Mouse (Mus musculus): ENCODE measurements around the gene Celsr1. TPM values are rescaled to one million over a fixed set of nuclear protein-coding genes. Genes with fewer than 3 reads are reported as not detected.
A peak's percentile ranks its signal among the peaks of the same experiment; 100 is the strongest.
"Not testable (repeated sequence)": the region's sequence is repeated elsewhere in the genome, so short reads cannot be mapped to it uniquely, and the experiment has no call there.

The Celsr1 gene
- total RNA-seq, 2 experiments from 2014 or later: 6.6 to 10.7 TPM

- ATAC-seq (replicated peaks; ENCODE audit: poor library complexity): no peak
Observed at GRCm38 (mm10) chr15:86065367-86065766, 31.8 kb upstream of the Celsr1 start.

DNA sequence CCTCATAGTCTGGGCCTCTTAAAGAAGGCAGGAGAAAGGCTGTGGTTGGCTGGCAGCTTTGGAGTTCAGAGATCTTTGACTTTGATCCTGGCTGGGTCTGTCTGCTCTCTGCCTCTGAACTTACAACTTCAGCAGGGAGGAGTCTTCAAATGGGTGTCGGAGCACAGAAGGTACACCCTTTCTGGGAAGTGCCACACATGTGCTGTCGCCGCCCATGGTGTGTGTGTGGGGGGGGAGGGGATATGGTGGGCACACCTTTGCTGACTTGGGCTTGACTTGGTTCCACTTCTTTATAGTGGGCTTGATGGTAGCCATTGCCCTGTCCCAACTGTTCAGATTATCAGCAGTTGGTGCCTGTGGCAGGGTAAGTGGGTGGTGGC is 31.3 kb upstream of the Celsr1 start:
- peak; percentile 7 for ATAC-seq (replicated peaks; ENCODE audit: poor library complexity)

DNA sequence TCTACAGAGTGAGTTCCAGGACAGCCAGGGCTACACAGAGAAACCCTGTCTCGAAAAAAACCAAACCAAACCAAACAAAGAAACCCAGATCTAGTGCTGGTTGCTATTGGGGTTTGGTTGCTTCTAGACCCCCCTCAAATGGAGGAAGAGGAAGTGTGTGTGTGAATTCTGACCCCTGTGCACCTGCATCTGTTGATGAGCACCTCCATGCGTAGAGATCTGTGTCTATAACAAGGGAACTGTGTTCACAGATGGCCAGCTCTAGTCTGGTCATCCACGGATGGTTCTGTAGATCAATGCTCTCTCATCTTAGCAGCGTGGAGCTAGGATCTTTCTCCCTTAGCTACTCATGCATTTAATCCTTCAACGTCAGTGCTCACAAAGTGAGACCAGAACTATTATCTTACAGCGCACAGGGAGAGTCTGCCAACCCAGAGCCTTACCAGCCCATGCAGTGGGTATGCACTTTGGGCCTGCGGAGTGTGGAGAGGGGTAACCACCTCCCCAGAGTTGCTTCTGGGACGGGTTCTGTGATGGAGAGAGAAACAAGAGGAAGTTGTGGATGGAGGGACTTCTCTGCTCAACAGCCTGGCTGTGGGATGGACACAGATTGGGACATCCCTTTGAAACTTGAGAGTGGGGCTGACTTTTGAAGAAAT is 30.7 kb upstream of the Celsr1 start:
- peak; percentile 7 for ATAC-seq (replicated peaks; ENCODE audit: poor library complexity)

DNA sequence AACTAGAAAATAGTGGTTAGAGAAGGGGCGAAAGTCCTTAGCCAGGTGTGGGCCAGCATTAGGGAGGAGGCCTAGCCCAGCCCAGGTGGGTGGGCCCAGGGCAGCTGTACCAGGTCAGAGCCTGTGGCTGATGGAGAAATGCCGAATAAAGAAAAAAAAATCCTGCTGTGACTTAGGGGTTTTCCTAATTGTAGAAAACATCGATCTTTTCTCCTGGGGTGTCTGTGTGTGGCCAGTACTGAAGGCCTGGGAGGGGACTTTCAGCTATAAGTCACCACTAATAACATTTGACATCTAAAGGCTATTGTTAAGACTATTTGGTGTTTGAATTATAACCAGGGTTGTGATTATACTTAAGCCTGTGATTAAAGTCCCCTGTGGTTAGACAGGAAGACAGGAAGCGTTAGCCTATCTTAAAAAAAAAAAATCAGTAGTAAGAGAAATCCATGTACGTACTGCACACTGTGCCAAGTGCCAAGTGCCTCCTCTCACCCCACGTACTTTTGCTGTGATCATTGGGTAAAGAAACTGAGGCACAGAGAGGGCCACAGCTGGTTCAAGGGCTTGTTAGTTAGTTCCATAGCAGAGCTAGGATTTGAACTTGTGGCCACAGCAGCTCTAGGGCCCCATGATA is 28.4 kb upstream of the Celsr1 start:
- ATAC-seq (replicated peaks; ENCODE audit: poor library complexity): no peak

- no peak for ATAC-seq (replicated peaks; ENCODE audit: poor library complexity)
Observed at GRCm38 (mm10) chr15:86061221-86061620, 27.6 kb upstream of the Celsr1 start.

DNA sequence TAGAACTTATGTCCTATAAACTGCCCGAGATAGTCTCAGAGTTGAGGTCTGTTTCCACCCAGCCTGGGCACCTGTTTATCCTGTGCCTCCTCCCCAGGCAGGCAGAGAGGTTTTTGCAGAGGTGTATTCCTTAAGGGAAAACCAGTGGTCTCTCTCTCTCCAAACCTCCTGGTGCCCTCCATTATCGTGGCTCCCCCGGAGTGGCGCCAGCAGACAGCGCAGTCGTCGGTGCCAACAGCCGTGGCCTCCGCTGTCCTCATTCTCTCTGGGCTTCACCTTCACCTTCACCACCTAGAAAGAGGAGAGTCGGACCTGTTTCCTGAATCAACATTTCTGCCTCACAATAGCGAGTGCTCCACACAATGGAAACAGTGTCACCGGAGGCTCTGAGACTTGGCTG is 27.0 kb upstream of the Celsr1 start:
- ATAC-seq (replicated peaks; ENCODE audit: poor library complexity): no peak

GRCm38 (mm10) chr15:86059835-86060380 is 26.3 kb upstream of the Celsr1 start:
- ATAC-seq (replicated peaks; ENCODE audit: poor library complexity): no peak

DNA sequence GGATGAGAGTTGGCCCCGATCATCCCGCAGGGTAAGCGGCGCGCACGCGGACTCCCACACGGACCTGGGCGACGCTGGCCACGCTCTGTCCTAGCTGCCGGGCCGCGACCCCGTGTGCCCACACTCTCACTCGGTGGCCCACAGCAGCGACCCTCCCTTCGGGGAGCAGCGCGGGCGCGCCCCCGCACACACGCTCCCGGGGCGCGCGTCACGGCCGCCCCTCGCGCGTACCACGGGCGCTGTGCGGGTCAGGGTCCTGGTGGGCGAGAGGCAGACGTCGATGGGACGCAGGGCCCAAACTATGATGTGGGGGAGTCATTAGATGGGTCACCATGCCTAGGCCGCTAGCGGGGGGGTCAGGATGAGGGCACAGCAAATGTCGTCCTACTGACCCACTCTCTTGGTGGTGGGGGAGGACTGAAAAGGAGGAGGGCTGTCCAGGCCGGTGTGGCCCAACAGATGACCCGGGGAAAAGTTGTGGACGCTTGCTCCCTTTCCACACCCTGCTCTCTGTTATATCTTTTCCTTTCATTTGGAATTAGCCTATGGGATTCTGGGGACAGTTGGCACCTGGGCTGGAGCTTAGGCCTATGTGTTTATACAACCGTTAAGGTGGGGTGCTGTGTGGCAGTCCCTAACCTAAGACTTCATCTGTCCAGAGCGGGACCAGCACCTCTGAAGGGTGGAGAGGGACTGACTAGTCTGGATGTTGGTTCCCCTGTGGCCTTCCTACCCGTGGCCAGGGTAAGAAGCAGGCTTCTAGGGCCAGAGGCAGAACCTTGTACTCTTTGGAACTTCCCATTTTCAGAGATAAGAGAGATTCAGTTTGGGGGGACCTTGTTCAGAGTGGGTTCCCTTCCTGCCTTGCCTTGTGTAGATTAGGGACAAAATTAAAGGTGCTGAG is 25.6 kb upstream of the Celsr1 start:
- ATAC-seq (replicated peaks; ENCODE audit: poor library complexity): peak; percentile 37

DNA sequence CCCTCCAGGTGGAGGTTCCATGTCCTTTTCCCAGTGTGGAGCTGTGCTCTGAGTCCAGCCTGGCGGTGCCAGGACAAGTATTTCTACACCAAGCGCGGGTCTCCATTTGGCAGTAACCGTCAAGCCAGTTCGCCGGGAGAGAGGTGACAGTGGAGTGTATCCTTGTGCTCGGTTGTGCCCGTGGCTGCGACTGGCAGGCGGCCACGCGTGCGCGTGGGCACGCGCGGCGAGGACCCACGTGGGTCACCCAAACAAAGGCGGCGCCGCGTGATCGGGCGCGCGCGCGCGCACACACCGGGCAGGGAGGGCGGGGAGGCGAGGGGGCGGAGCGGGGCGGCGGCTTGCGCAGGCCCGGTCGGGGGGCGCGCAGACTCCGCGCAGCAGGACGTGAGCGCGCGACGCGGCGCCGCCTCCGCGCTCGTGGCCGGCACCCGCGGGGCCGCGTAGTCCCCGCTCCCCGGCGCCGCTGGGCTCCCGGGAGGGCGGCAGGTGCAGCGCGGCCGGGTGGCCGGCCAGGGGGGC is 24.9 kb upstream of the Celsr1 start:
- ATAC-seq (replicated peaks; ENCODE audit: poor library complexity): peak; percentile 42

DNA sequence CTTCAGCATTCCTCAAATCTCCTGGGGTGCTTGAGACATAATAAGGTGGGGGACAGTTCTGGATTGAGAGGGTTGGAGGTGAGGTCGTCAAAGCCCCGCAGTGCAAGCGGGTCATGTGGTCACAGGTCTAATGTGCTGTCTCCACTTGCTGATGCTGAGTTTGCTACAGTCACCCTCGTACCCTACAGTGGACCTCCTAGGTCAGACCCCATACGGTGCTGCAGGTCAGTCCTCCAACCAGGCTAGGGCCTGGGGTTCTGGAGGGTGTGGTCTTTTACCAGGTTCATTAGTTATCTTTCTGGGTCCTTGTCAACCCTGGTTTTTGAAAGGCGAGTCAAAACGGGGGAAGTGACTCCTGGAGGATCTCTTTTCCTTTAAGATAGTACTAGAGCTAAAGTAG is 24.3 kb upstream of the Celsr1 start:
- no peak for ATAC-seq (replicated peaks; ENCODE audit: poor library complexity)

DNA sequence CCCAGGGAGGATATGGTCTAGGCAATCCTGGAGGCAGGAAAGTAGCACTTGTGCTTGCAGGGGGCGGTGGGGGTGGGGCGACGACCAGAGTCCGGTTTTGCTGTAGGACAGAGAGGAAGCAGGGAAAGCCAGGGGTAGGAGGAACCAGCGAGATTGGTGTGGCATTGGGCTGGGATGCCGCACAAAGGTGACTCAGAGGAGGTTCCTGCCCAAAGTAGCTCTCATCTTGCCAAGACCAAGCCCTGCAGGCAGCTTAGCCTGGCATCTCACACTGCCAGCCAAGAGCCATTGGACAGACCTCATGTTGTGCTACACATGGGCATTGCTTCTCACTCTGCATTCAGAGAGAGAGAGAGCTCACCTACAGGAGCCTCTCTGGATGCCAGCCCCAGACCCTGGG is 23.8 kb upstream of the Celsr1 start, which contains the start of gene Gramd4:
TSS of gene Gramd4 (plus strand) at position 283 of the 400 bp plus-strand sequence.
- 0 out of 2 replicates have a peak, but pooled peaks have one; percentile 3 for ATAC-seq (replicated peaks; ENCODE audit: poor library complexity)

- ATAC-seq (replicated peaks; ENCODE audit: poor library complexity): no peak
Observed at GRCm38 (mm10) chr15:86056221-86056760, 22.7 kb upstream of the Celsr1 start.

DNA sequence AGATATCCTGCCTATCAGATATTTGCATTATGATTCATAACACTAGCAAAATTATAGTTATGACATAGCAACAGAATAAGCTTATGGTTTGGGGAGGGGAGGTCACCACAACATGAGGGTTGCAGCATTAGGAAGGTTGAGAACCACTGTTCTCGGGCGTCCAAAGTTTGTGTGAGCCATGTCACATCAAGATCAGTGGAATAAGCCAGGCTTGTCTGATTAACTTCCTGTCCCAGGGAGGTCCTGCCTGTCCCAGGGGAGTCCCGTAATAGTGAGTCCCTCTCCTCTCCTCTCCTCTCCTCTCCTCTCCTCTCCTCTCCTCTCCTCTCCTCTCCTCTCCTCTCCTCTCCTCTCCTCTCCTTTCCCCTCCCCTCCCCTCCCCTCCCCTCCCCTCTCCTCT is 21.3 kb upstream of the Celsr1 start:
- not testable (repeated sequence) for ATAC-seq (replicated peaks; ENCODE audit: poor library complexity)

DNA sequence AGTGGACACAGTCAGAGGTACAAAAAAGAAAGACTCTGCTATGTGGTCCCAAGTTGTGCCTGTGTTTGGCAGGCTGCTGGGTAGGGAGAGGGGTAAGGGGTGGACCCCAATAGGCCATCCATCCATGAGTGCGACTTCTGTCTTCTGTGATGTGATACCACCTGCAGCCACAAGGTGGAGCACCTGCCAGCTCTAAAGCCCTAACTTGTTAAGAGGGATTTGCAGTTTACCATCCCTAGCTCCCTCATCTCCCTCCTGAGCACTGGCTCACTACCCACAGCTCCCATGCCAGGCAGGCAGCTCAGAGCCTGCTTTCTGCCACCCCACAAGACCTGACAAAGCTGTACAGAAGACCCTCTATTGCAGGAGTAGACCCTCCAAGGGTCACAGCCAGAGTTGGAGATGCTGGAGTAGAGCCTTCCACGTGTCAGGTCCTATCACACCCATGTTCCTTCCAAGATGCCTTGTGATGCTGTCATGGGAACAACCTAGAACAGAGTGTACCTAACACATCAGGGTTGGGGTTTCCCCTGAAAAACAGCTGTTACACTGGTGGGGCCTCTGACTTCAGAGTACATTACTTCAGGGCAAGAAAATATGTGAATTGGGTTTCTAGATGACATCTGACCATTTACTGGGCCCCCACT is 20.4 kb upstream of the Celsr1 start:
- ATAC-seq (replicated peaks; ENCODE audit: poor library complexity): peak; percentile 51

GRCm38 (mm10) chr15:86051878-86052478 is 18.4 kb upstream of the Celsr1 start:
- no peak for ATAC-seq (replicated peaks; ENCODE audit: poor library complexity)

GRCm38 (mm10) chr15:86051152-86051551 is 17.6 kb upstream of the Celsr1 start:
- peak; percentile 68 for ATAC-seq (replicated peaks; ENCODE audit: poor library complexity)

- peak; percentile 65 for ATAC-seq (replicated peaks; ENCODE audit: poor library complexity)
Observed at GRCm38 (mm10) chr15:86050170-86050743, 16.7 kb upstream of the Celsr1 start.

DNA sequence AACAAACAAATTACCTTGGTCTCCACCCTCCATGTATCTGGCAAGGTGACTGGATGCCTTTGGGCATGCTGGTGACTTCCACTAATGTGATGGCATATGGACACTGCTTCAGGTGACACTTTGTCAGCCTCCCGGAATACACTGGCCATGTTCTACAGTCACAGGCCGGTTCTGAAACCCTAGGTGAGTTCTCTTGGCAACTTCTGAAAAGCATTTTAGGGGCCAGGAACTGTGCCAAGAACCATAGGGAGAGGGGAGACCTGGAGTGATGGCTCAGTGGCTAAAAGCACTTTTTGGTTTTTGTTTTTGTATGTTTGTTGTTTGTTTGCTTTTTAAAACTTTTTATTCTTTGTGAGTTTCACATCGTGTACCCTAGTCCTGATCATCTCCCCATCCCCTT is 15.9 kb upstream of the Celsr1 start:
- no peak for ATAC-seq (replicated peaks; ENCODE audit: poor library complexity)

DNA sequence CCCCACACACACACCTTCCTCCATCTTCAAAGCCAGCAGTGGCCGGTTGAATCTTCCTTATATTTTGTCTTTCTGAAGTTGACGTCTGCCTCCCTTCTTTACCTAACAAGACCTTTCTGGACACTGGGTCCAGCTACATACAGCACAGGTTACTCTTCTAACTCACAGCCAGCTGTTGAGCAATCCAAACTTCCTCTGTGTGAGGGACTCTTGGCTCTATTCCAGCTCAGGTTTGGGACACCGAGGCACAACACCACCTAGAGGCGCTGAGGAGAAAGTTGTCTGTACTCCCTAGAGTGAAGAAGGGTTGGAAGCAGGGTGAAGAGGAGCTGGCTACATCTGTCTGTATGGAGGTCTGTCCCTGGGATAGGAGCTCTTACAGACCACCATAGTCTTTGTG is 8.8 kb upstream of the Celsr1 start:
- peak; percentile 57 for ATAC-seq (replicated peaks; ENCODE audit: poor library complexity)

- ATAC-seq (replicated peaks; ENCODE audit: poor library complexity): no peak
Observed at GRCm38 (mm10) chr15:86041421-86041820, 7.8 kb upstream of the Celsr1 start.

Data from megakaryocyte progenitor cell, adult 5-6 weeks (primary cell).